Mouse (Mus musculus): ENCODE data around the gene Serpini2. TPM values are rescaled to one million over a fixed set of nuclear protein-coding genes. Genes with fewer than 3 reads are reported as not detected.

Serpini2 gene
- polyA plus RNA-seq (2015; fragmentation: Nextera tagmentation; extraction: Ambion mirVana): 0.21 and 0.94 TPM in 2 replicates

DNA sequence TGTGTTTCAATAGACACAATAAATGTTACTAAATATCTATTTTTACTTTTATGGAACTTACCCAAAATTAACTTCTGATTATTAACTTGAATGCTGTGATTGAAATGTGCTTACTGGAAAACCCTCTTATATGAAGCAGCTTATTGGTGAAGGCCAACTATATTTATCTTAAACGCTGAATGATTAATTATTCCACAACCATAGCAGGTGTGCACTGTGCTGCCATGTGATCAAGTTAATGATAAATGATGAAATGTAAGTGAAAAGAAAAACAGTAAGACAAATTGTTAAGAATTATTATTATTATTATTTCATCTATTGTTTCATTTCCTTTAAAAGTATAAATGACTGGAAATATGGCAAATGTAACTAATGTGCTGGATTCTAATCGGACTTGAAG lies at the start of gene Serpini2:
TSS of gene Serpini2 (minus strand) at position 101 of the 400 bp plus-strand sequence.

Other genes starting within 250 kb of the Serpini2 start
- not detected in 2 replicates for gene Zbbx, start 105.0 kb downstream of the Serpini2 start, polyA plus RNA-seq (2015; fragmentation: Nextera tagmentation; extraction: Ambion mirVana)
- not detected in 2 replicates for gene Wdr49, start 212.1 kb upstream of the Serpini2 start, polyA plus RNA-seq (2015; fragmentation: Nextera tagmentation; extraction: Ambion mirVana)